Mouse (Mus musculus) limb, embryonic 13.5 days (tissue): ENCODE measurements at regions not wholly inside any gene's neighbourhood (a gene's known extent, or its start where the extent isn't known, plus 50 kb on each side); places are given as distances from the start of the nearest gene placed in this dataset.
A peak's percentile ranks its signal among the peaks of the same experiment; 100 is the strongest.

ENCODE experiments used
- ATAC-seq: fragments of 200-750 bp; cut with Nextera tagmentation; 2 replicates; pipeline ENCODE4 v1.8.0; 2017; ENCODE audit warnings: low read depth, moderate number of reproducible peaks, moderate TSS enrichment; ENCODE audit not compliant: low FRiP score
- H3K27ac ChIP-seq: fragments of 300-500 bp; sonication (generic); 2 replicates; pipeline ENCODE4 v1.5.1; 2015; ENCODE audit warnings: inconsistent platforms, mild to moderate bottlenecking, moderate library complexity
- H3K27me3 ChIP-seq: fragments of 300-500 bp; sonication (generic); 2 replicates; pipeline ENCODE4 v1.6.1; 2015; ENCODE audit warnings: mild to moderate bottlenecking, inconsistent platforms
- H3K36me3 ChIP-seq: fragments of 300-500 bp; sonication (generic); 2 replicates; pipeline ENCODE4 v1.6.1; 2015; ENCODE audit warnings: inconsistent platforms, mild to moderate bottlenecking, moderate library complexity
- H3K4me1 ChIP-seq: fragments of 300-500 bp; sonication (generic); 2 replicates; pipeline ENCODE4 v1.6.1; 2015; ENCODE audit warnings: inconsistent platforms
- H3K4me2 ChIP-seq: fragments of 300-500 bp; sonication (generic); replicated peaks from 2 replicates; pipeline ENCODE4 v1.6.1; 2015; ENCODE audit warnings: inconsistent platforms, mild to moderate bottlenecking, moderate library complexity
- H3K4me3 ChIP-seq: fragments of 300-500 bp; sonication (generic); 2 replicates; pipeline ENCODE4 v1.5.1; 2015; ENCODE audit warnings: moderate library complexity, mild to moderate bottlenecking, inconsistent platforms
- H3K9ac ChIP-seq: fragments of 300-500 bp; sonication (generic); 2 replicates; pipeline ENCODE4 v1.6.1; 2015; ENCODE audit warnings: mild to moderate bottlenecking, inconsistent platforms
- H3K9me3 ChIP-seq: fragments of 300-500 bp; sonication (generic); 2 replicates; pipeline ENCODE4 v1.6.1; 2016; ENCODE audit warnings: inconsistent platforms
- WGBS: fragments of 180-500 bp; shearing (Covaris S2); methylation state at CpG from one replicate; pipeline ENCODE4 v1.1.7; 2015; 5-methylcytosine and 5-hydroxymethylcytosine counted together

- 57% methylated on average over 8 of the region's 8 CpGs for WGBS
- Histone ChIP-seq H3K9ac (no peak overlapping the region), H3K4me3 (no peak overlapping the region), H3K27me3 (no peaks in the 10 kb centered on the region), H3K9me3 (no peaks in the 10 kb centered on the region), H3K4me1 (no peaks in the 10 kb centered on the region), H3K4me2 (no peak overlapping the region), H3K27ac (no peak overlapping the region), H3K36me3 (no peaks in the 10 kb centered on the region)
- ATAC-seq: no peak
Observed at GRCm38 (mm10) chr12:98014607-98015278, 244.5 kb downstream of the Galc start.

GRCm38 (mm10) chr12:98009175-98009574 is 250.1 kb downstream of the Galc start:
- ATAC-seq: peak; percentile 71; the same call in 1 of the 2 replicates
- no peak overlapping the region for H3K27ac ChIP-seq

GRCm38 (mm10) chr12:98005671-98006469 is 253.4 kb downstream of the Galc start:
- Histone ChIP-seq H3K4me3 (no peak overlapping the region), H3K4me1 (no peaks in the 10 kb centered on the region), H3K9me3 (no peaks in the 10 kb centered on the region), H3K4me2 (no peak overlapping the region), H3K27ac (no peak overlapping the region), H3K36me3 (no peaks in the 10 kb centered on the region), H3K9ac (no peak overlapping the region), H3K27me3 (no peaks in the 10 kb centered on the region)
- WGBS: 79% methylated on average over 5 of the region's 5 CpGs
- no peak for ATAC-seq

More at GRCm38 (mm10) chr12:98009175-98009574, 250.1 kb downstream of the Galc start:
- H3K36me3 ChIP-seq: no peaks in the 10 kb centered on the region
- no peaks in the 10 kb centered on the region for H3K27me3 ChIP-seq
- H3K4me1 ChIP-seq: no peaks in the 10 kb centered on the region
- no peak overlapping the region for H3K4me2 ChIP-seq
- no peaks in the 10 kb centered on the region for H3K9me3 ChIP-seq
- 65% methylated on average over 2 of the region's 2 CpGs for WGBS
- H3K9ac ChIP-seq: no peak overlapping the region
- H3K4me3 ChIP-seq: no peak overlapping the region

- no peaks in the 10 kb centered on the region for H3K27me3 ChIP-seq
Observed at GRCm38 (mm10) chr12:98002217-98002616, 257.0 kb downstream of the Galc start.

GRCm38 (mm10) chr12:97994884-97995283 is 264.4 kb downstream of the Galc start:
- Histone ChIP-seq H3K9ac (no peak overlapping the region), H3K27me3 (no peaks in the 10 kb centered on the region), H3K27ac (no peak overlapping the region)

More at GRCm38 (mm10) chr12:98002217-98002616, 257.0 kb downstream of the Galc start:
- Histone ChIP-seq H3K9ac (no peak overlapping the region), H3K36me3 (no peaks in the 10 kb centered on the region), H3K27ac (no peak overlapping the region), H3K9me3 (no peaks in the 10 kb centered on the region), H3K4me3 (no peak overlapping the region), H3K4me2 (no peak overlapping the region), H3K4me1 (no peaks in the 10 kb centered on the region)
- ATAC-seq: no peak
- WGBS: 76% methylated on average over 5 of the region's 5 CpGs

GRCm38 (mm10) chr12:97993937-97994336 is 265.3 kb downstream of the Galc start:
- H3K27me3 ChIP-seq: no peaks in the 10 kb centered on the region
- H3K9me3 ChIP-seq: no peaks in the 10 kb centered on the region
- H3K4me3 ChIP-seq: no peak overlapping the region
- H3K36me3 ChIP-seq: no peaks in the 10 kb centered on the region
- ATAC-seq: no peak
- H3K27ac ChIP-seq: no peak overlapping the region
- WGBS: 85% methylated on average over 3 of the region's 3 CpGs
- no peaks in the 10 kb centered on the region for H3K4me1 ChIP-seq
- H3K4me2 ChIP-seq: no peak overlapping the region
- no peak overlapping the region for H3K9ac ChIP-seq

More at GRCm38 (mm10) chr12:97994884-97995283, 264.4 kb downstream of the Galc start:
- no peaks in the 10 kb centered on the region for H3K4me1 ChIP-seq
- H3K4me2 ChIP-seq: no peak overlapping the region
- no peaks in the 10 kb centered on the region for H3K36me3 ChIP-seq
- H3K4me3 ChIP-seq: no peak overlapping the region
- no peak for ATAC-seq
- H3K9me3 ChIP-seq: no peaks in the 10 kb centered on the region
- 61% methylated on average over 1 of the region's 1 CpGs for WGBS

- 91% methylated on average over 1 of the region's 1 CpGs for WGBS
- H3K27ac ChIP-seq: no peak overlapping the region
- H3K4me3 ChIP-seq: no peak overlapping the region
- H3K36me3 ChIP-seq: no peaks in the 10 kb centered on the region
- H3K27me3 ChIP-seq: no peaks in the 10 kb centered on the region
- H3K9ac ChIP-seq: no peak overlapping the region
- no peak for ATAC-seq
- H3K9me3 ChIP-seq: no peaks in the 10 kb centered on the region
- no peaks in the 10 kb centered on the region for H3K4me1 ChIP-seq
- H3K4me2 ChIP-seq: no peak overlapping the region
Observed at GRCm38 (mm10) chr12:97983390-97983789, 275.9 kb downstream of the Galc start.

- peaks cover 6% of the 10 kb centered on the region; the same call in 1 of the 2 replicates for H3K4me1 ChIP-seq
- H3K36me3 ChIP-seq: no peaks in the 10 kb centered on the region
- H3K27me3 ChIP-seq: no peaks in the 10 kb centered on the region
- WGBS: 70% methylated on average over 3 of the region's 3 CpGs
- no peak for ATAC-seq
- no peak overlapping the region for H3K9ac ChIP-seq
- no peaks in the 10 kb centered on the region for H3K9me3 ChIP-seq
- no peak overlapping the region for H3K4me3 ChIP-seq
- no peak overlapping the region for H3K27ac ChIP-seq
- no peak overlapping the region for H3K4me2 ChIP-seq
Observed at GRCm38 (mm10) chr12:97978668-97979067, 280.6 kb downstream of the Galc start.

- no peaks in the 10 kb centered on the region for H3K36me3 ChIP-seq
- H3K27me3 ChIP-seq: no peaks in the 10 kb centered on the region
- 71% methylated on average over 8 of the region's 8 CpGs for WGBS
- no peak for ATAC-seq
- no peaks in the 10 kb centered on the region for H3K9me3 ChIP-seq
- H3K4me3 ChIP-seq: no peak overlapping the region
- H3K4me1 ChIP-seq: peaks cover 6% of the 10 kb centered on the region; the same call in 1 of the 2 replicates
- H3K4me2 ChIP-seq: no peak overlapping the region
- no peak overlapping the region for H3K9ac ChIP-seq
- H3K27ac ChIP-seq: no peak overlapping the region
Observed at GRCm38 (mm10) chr12:97978178-97978651, 281.0 kb downstream of the Galc start.

- 61% methylated on average over 3 of the region's 3 CpGs for WGBS
- Histone ChIP-seq H3K9me3 (no peaks in the 10 kb centered on the region), H3K9ac (no peak overlapping the region), H3K4me3 (no peak overlapping the region), H3K36me3 (no peaks in the 10 kb centered on the region), H3K4me1 (peaks cover 6% of the 10 kb centered on the region; the same call in 1 of the 2 replicates), H3K27me3 (no peaks in the 10 kb centered on the region), H3K4me2 (no peak overlapping the region), H3K27ac (no peak overlapping the region)
- no peak for ATAC-seq
Observed at GRCm38 (mm10) chr12:97977633-97978032, 281.6 kb downstream of the Galc start.

GRCm38 (mm10) chr12:97973909-97974510 is 285.2 kb downstream of the Galc start:
- peaks cover 5% of the 10 kb centered on the region; the same call in 1 of the 2 replicates for H3K9me3 ChIP-seq
- H3K9ac ChIP-seq: no peak overlapping the region
- H3K4me3 ChIP-seq: no peak overlapping the region
- H3K27ac ChIP-seq: no peak overlapping the region
- WGBS: 52% methylated on average over 10 of the region's 10 CpGs
- peaks cover 6% of the 10 kb centered on the region; the same call in 1 of the 2 replicates for H3K4me1 ChIP-seq
- no peaks in the 10 kb centered on the region for H3K27me3 ChIP-seq
- no peak overlapping the region for H3K4me2 ChIP-seq
- H3K36me3 ChIP-seq: no peaks in the 10 kb centered on the region
- no peak for ATAC-seq

GRCm38 (mm10) chr12:97957201-97957600 is 302.1 kb downstream of the Galc start:
- no peak overlapping the region for H3K9ac ChIP-seq
- ATAC-seq: no peak
- WGBS: 66% methylated on average over 4 of the region's 4 CpGs

More at GRCm38 (mm10) chr12:97957201-97957600, 302.1 kb downstream of the Galc start:
- Histone ChIP-seq H3K4me3 (no peak overlapping the region), H3K9me3 (no peaks in the 10 kb centered on the region), H3K4me2 (no peak overlapping the region), H3K4me1 (0 out of 2 replicates have a peak, but pooled peaks cover 1% of the 10 kb centered on the region), H3K27ac (no peak overlapping the region), H3K27me3 (no peaks in the 10 kb centered on the region), H3K36me3 (no peaks in the 10 kb centered on the region)
